Mouse (Mus musculus) T-cell, adult 2 months (primary cell): Measurements from ENCODE around the gene Cybc1.

Experiments
- DNase-seq: peaks from one replicate; pipeline ENCODE4 v3.0.0; 2022; ENCODE audit warnings: low spot score

Cybc1 gene

DNA sequence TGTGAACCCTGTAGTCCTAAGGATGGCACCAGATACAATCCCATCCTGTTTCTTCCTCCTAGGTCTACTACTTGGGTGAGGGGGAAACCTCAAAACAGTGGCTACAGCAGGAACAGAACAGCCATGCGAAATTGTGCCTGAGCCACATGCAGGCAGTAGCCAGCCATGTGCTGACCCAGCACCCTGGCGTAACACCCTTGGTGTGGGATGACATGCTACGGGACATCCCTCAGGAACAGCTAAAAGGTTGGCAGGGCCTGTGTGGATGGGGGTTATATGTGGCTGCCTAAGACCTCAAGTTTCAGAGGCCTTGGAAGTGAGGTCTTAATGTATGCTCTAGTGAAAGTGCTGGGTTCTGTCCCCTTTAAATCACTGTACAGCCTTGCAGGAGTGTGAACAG is 12.3 kb downstream of the Cybc1 start:
- no peak for DNase-seq

DNA sequence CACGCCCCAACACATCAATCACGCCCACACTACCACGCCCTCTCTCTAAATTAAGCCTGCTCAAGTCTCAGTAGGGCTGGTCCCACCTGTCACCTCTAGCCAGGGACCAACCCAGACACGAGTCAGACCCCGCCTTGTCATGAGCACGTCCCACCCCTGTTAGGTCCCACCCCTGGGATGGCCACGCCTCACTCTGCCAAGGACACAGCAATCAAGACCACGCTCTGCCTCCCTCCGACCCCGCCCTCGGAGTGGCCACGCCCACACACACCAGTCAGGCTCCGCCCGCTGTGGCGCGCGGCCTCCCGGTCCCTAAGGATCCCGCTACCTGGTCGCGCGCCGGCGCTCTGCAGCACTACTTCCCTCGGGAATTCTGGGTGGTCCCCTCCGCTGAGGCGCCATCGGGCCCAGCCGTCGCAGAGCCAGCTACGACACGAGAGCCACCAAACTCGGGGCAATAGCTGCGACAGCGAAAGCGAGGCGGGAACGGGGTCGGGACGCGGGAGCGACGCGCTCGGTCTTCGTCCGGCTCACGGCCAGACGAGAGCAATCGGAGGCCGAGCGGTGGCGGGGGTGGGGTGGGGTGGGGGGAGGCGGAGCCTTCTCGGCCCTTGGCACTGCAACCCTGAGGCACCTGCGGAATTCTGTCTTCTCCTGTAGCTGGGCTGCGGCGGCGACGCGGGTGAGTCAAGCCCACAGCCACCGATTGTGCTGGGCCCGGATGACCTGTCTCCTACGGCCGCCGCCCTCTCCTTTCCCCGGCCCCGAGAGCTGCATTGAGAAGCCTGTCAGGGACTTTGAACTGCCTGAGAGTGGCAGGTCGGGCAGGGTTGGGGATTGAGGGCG is 24.7 kb downstream of the Cybc1 start, which contains the start of the genes Hexdc and Ogfod3:
Hexdc (plus strand) TSS at position 273 of the 846 bp plus-strand sequence.
Ogfod3 (minus strand) TSS at position 551 of the 846 bp plus-strand sequence.
- peak; percentile 93 for DNase-seq

- no peak for DNase-seq
These were observed 25.3 kb downstream of the Cybc1 start for GRCm38 (mm10) chr11:121203859-121204160.

GRCm38 (mm10) chr11:121201436-121202198 is 27.5 kb downstream of the Cybc1 start:
- peak; percentile 28 for DNase-seq

- no peak for DNase-seq
These were observed 28.3 kb downstream of the Cybc1 start for GRCm38 (mm10) chr11:121200781-121201180.

DNA sequence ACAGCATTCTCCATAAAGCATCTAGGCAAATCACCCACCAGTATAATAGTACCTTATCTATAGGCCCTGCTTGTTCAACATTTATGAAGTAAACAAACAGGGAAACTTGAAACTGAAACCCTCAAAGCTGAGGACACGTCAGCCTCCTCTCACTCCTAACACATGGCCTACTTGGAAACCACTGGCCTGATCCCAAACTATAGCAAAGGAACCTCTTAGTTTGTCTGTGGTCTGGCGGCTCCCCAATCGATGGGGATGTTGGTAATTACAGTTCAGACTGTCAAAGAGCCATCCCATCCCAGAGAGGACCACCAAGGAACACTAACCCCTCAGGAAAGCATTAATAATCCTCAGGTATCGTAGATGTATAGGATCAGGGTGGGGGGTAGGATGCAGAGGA is 29.3 kb downstream of the Cybc1 start:
- no peak for DNase-seq

DNA sequence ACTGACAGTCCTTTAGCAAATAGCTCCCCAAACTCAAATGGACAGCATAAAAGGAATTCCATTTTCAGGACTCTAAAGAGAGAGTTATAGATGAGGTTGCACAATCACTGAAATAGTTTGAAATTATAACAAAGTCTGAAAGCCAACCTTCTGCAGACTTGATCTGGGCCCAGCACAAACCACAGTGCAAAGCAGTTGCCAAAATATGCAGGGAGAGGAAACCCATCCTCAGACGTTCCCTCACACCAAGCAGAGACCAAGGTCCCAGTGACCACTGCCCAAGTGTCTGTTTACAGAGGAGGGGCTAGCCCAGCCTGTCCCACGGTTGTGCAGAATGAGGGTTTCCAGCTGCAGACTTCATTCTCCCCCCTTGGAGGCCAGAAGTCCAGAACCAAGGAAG is 30.5 kb downstream of the Cybc1 start:
- DNase-seq, result no peak

GRCm38 (mm10) chr11:121193415-121193814 is 35.7 kb downstream of the Cybc1 start:
- no peak for DNase-seq

- DNase-seq, result no peak
These were observed 36.4 kb downstream of the Cybc1 start for GRCm38 (mm10) chr11:121192742-121193141.

DNA sequence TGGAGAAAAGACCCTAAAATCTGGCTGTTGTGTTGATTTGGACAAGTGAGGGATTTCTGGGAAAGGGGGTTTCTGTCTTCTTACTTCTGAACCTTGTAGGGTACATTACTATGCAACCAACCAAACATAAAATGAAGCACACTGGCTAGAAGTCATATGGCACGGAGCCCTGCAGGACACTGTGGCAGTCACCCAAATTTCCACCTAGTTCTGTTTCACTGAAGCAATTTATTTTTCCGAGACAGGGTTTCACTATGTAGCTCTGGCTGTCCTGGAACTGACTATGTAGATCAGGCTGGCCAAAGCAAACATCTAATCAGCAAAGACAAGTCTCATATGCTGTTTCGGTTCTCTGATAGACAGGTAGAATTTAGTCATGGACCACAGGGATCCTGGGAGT is 39.4 kb downstream of the Cybc1 start:
- DNase-seq, result no peak

- DNase-seq, result peak; percentile 44
These were observed 52.5 kb downstream of the Cybc1 start for GRCm38 (mm10) chr11:121176285-121177270.

DNA sequence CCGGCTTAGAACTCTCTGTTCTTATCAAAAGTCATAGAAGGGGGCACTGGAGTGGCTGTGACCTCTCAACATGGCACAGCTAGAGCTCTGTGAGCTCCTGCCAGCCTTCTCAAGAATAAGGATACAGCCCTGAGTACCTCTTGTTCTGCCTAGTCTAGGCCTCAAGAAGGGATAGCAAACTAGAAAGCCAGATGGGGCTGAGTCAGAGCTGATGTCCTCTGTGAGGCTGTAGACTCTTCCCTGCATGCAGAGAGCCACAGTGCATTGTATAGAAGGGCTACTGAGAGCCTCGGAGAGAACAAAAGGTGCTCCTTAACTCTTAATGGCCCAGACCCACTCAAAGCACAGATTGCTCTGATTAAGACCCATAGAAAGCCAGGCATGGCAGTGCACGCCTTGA is 54.9 kb downstream of the Cybc1 start:
- DNase-seq, result no peak

DNA sequence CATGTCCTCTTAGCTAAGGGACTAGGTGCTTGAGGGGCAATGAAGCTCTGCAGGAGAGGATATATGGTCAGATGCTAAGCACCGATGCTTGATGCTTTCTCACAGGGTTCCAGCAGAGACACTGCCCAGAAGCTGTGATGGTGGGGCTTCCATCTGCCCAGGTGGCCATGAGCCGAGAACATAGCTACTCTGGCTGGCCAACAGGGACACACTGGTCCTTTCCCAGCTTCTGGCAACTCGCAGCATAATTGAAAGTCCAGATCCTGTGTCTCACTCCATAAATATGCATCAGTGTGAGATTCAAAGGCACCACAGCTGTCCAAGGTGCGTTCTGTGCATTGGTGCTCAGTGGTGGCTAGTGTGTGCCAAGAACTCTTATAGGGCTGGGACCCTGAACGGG is 55.9 kb downstream of the Cybc1 start:
- DNase-seq, result no peak
